Mouse (Mus musculus): ENCODE results near the gene Cept1. TPM values are rescaled to one million over a fixed set of nuclear protein-coding genes. Genes with fewer than 3 reads are reported as not detected.
"Not testable (repeated sequence)": the region's sequence is repeated elsewhere in the genome, so short reads cannot be mapped to it uniquely, and the experiment has no call there.

The Cept1 gene
- 36.7 and 40.7 TPM in 2 replicates for polyA plus RNA-seq (2016; fragmentation: Nextera tagmentation; extraction: Ambion mirVana)

GRCm38 (mm10) chr3:106547171-106547923 is at the start of gene Cept1, which contains the start of gene Dram2:
Gene Cept1, minus strand, starts transcription at chr3:106547802.
Gene Dram2, plus strand, starts transcription at chr3:106547798.
- WGBS: under 1% methylated on average over 61 of the region's 63 CpGs
- peak; percentile 98 for ATAC-seq (ENCODE audit: low FRiP score)
- H3K9ac ChIP-seq: peak within 1 kb of the TSS; percentile 87
- H3K36me3 ChIP-seq: no peaks in the 10 kb centered on the region
- peak within 1 kb of the TSS; percentile 78 for H3K4me3 ChIP-seq
- peaks cover 15% of the 10 kb centered on the region for H3K4me1 ChIP-seq
- peak within 1 kb of the TSS; percentile 97 for H3K27ac ChIP-seq
- peak within 1 kb of the TSS; percentile 70 for H3K4me2 ChIP-seq (replicated peaks)
- no peaks in the 10 kb centered on the region for H3K27me3 ChIP-seq
- H3K9me3 ChIP-seq (replicated peaks): no peaks in the 10 kb centered on the region

GRCm38 (mm10) chr3:106593631-106594030 is 46.0 kb upstream of the Cept1 start:
- H3K9me3 ChIP-seq (replicated peaks); ATAC-seq (ENCODE audit: low FRiP score); H3K4me1 ChIP-seq; H3K4me3 ChIP-seq; H3K36me3 ChIP-seq; H3K27ac ChIP-seq; H3K4me2 ChIP-seq (replicated peaks); H3K9ac ChIP-seq; H3K27me3 ChIP-seq: not testable (repeated sequence)
- 85% methylated on average over 4 of the region's 4 CpGs for WGBS

DNA sequence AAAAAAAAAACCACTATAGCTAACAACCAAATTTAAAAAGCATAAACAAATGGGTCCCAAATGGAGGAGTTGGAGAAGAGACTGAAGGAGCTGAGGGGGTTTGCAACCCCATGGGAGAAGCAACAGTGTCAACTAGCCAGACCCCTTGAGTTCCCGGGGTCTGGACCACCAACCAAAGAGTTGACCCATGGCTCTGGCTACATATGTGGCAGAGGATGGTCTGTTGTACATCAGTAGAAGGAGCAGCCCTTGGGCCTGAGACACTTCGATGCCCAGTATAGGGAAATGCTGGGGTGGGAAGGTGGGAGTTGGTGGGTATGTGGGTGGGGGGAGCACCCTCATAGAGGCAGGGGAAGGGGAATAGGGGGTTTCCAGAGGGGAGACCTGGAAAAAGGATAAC is 31.7 kb upstream of the Cept1 start:
- no peaks in the 10 kb centered on the region for H3K4me1 ChIP-seq
- no peak overlapping the region for H3K4me2 ChIP-seq (replicated peaks)
- no peak overlapping the region for H3K4me3 ChIP-seq
- H3K27me3 ChIP-seq: no peaks in the 10 kb centered on the region
- H3K36me3 ChIP-seq: no peaks in the 10 kb centered on the region
- no peak overlapping the region for H3K9ac ChIP-seq
- H3K27ac ChIP-seq: no peak overlapping the region
- no peaks in the 10 kb centered on the region for H3K9me3 ChIP-seq (replicated peaks)
- WGBS: 98% methylated on average over 2 of the region's 2 CpGs
- no peak for ATAC-seq (ENCODE audit: low FRiP score)

DNA sequence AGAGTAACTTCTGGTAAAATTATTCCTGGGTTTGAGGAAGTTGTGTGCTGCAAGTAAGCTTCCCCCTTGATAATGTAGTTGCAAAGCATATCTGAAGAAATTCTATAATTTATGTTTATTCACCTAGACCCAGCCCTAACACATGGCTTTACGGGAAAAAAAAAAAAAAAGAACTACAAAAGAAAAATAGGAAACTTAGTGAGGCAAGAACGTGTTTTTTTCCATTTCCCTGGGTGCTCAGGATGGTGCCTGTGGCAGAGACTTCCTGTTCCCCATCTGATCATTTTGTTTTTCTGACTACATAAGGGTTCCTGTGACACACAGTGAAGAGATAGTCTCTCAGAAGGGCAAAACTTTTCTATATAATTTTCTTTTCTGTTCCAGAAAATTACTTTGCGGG is 25.6 kb upstream of the Cept1 start:
- WGBS: 88% methylated on average over 3 of the region's 3 CpGs
- Histone ChIP-seq H3K9ac (no peak overlapping the region), H3K27ac (no peak overlapping the region)

GRCm38 (mm10) chr3:106565876-106566275 is 18.3 kb upstream of the Cept1 start:
- Histone ChIP-seq H3K4me1 (no peaks in the 10 kb centered on the region), H3K9me3 (replicated peaks) (no peaks in the 10 kb centered on the region), H3K4me2 (replicated peaks) (no peak overlapping the region), H3K27ac (no peak overlapping the region), H3K27me3 (no peaks in the 10 kb centered on the region), H3K4me3 (no peak overlapping the region), H3K36me3 (peaks cover 12% of the 10 kb centered on the region), H3K9ac (no peak overlapping the region)
- ATAC-seq (ENCODE audit: low FRiP score): no peak
- WGBS: 91% methylated on average over 3 of the region's 3 CpGs

More for the DNA sequence above, 25.6 kb upstream of the Cept1 start:
- no peak overlapping the region for H3K4me2 ChIP-seq (replicated peaks)
- H3K27me3 ChIP-seq: no peaks in the 10 kb centered on the region
- H3K36me3 ChIP-seq: peaks cover 8% of the 10 kb centered on the region
- no peak overlapping the region for H3K4me3 ChIP-seq
- no peaks in the 10 kb centered on the region for H3K4me1 ChIP-seq
- no peak for ATAC-seq (ENCODE audit: low FRiP score)
- no peaks in the 10 kb centered on the region for H3K9me3 ChIP-seq (replicated peaks)

DNA sequence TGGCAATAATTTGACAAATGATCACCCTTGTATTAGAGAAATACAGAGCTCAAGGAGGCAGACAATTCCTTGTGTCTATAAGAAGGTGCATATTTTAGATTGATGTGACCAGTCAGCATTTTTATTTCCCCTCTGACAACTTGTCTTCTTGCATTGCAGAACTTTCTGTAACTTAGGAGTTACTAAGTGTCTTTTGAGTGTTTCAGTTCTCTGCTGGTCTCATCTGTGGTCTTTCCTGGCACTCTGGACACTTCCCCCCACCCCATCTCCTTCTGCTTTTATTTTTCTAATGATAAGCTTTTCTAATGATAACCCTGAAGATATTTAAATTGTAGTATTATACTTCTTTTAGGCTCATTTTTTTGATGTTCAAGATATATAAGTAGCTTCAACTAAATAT is 10.7 kb upstream of the Cept1 start:
- Histone ChIP-seq H3K4me1 (no peaks in the 10 kb centered on the region), H3K36me3 (peaks cover 27% of the 10 kb centered on the region), H3K9ac (no peak overlapping the region), H3K27me3 (no peaks in the 10 kb centered on the region), H3K4me2 (replicated peaks) (no peak overlapping the region), H3K9me3 (replicated peaks) (no peaks in the 10 kb centered on the region), H3K4me3 (no peak overlapping the region), H3K27ac (no peak overlapping the region)
- ATAC-seq (ENCODE audit: low FRiP score): no peak

GRCm38 (mm10) chr3:106555743-106556250 is 8.2 kb upstream of the Cept1 start:
- Histone ChIP-seq H3K27me3 (no peaks in the 10 kb centered on the region), H3K4me2 (replicated peaks) (no peak overlapping the region), H3K36me3 (peaks cover 30% of the 10 kb centered on the region), H3K4me3 (no peak overlapping the region), H3K9me3 (replicated peaks) (no peaks in the 10 kb centered on the region), H3K27ac (no peak overlapping the region), H3K9ac (no peak overlapping the region), H3K4me1 (no peaks in the 10 kb centered on the region)
- ATAC-seq (ENCODE audit: low FRiP score): no peak
- WGBS: 93% methylated on average over 3 of the region's 3 CpGs

DNA sequence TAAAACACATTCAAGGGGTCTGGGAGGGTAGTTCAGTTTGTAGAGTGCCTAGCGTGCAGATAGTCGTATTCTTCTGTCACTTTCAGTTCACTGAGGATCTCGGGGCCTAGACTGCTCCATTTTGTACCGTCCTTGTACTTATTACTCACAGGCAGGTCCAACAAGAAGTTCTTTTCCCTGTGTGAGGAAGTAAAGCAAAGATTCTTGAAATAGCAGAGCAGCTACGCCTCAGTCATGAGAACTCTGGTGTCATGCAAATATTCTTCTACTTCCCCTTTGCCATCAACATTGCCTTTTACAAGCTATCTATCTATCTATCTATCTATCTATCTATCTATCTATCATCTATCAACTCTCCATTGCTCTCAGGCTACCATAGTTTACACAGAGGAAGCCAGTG is 5.8 kb upstream of the Cept1 start:
- no peak overlapping the region for H3K27ac ChIP-seq

DNA sequence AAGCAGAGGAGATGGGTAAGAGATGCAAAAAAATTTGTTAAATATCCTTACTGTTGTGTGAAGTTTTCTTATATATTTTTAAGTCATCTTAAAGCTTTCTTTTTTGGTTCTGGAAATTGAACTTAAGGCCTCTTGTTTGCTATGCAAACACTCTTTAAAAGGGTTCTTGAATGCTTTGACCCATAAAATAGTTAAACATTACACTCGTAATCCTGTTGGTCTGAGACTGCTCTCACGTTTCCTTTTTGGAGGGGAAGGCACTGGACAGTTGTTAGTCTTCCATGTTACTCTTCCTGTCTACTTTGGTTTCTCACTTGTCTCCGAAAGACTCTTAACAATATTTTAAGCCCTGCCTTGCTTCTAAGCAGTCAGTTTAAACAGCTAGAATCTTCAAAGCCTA is 1.4 kb upstream of the Cept1 start:
- whole genome bisulfite sequencing: 34% methylated on average over 3 of the region's 3 CpGs
- H3K9ac ChIP-seq: no peak overlapping the region
- H3K27ac ChIP-seq: no peak overlapping the region
- no peaks in the 10 kb centered on the region for H3K27me3 ChIP-seq
- ATAC-seq (ENCODE audit: low FRiP score): no peak
- H3K4me2 ChIP-seq (replicated peaks): peak overlapping the region; percentile 70
- H3K36me3 ChIP-seq: peaks cover 10% of the 10 kb centered on the region; the same call in 1 of the 2 replicates
- H3K4me1 ChIP-seq: peaks cover 15% of the 10 kb centered on the region
- H3K4me3 ChIP-seq: no peak overlapping the region
- no peaks in the 10 kb centered on the region for H3K9me3 ChIP-seq (replicated peaks)

More for the DNA sequence above, 5.8 kb upstream of the Cept1 start:
- no peak overlapping the region for H3K4me3 ChIP-seq
- no peak overlapping the region for H3K4me2 ChIP-seq (replicated peaks)
- no peaks in the 10 kb centered on the region for H3K27me3 ChIP-seq
- 95% methylated on average over 5 of the region's 5 CpGs for WGBS
- no peak for ATAC-seq (ENCODE audit: low FRiP score)
- H3K4me1 ChIP-seq: peaks cover 5% of the 10 kb centered on the region
- H3K9ac ChIP-seq: no peak overlapping the region
- no peaks in the 10 kb centered on the region for H3K9me3 ChIP-seq (replicated peaks)
- peaks cover 30% of the 10 kb centered on the region for H3K36me3 ChIP-seq

DNA sequence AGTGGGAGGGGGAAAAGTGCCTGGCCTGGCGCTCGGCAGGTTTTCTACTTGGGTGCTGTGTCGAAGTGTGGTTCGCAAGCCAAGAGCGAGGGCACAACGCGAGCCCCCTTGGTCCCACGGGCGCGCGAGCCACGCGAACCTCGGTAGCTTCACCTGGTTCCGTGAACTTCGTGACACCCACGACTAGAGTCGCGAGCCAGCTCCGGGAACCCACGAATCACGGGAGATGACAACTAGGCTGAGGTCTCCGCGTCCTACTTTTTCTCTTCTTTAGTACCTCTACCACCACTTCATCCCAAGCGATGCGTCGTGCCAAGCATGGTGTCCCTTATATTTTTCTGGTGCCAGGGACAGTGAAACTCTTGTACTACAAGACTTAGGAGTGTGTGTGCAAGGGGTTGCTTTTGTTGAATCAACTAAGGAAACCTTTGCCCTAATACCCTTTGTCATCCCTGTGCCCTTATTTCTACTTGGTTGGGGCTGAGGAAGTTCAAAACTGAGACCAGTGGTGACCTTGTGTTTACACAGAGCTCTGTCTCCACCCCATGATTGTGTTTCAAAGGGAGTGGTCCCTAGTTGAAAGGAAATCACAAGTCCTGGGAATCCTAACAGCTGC is 430 bp upstream of the Cept1 start:
- Histone ChIP-seq H3K4me2 (replicated peaks) (peak overlapping the region; percentile 70), H3K9ac (peak overlapping the region; percentile 87), H3K9me3 (replicated peaks) (no peaks in the 10 kb centered on the region), H3K27ac (peak overlapping the region; percentile 97), H3K4me3 (peak overlapping the region; percentile 78), H3K27me3 (no peaks in the 10 kb centered on the region), H3K4me1 (peaks cover 15% of the 10 kb centered on the region), H3K36me3 (0 out of 2 replicates have a peak, but pooled peaks cover 2% of the 10 kb centered on the region)
- WGBS: under 1% methylated on average over 26 of the region's 27 CpGs
- ATAC-seq (ENCODE audit: low FRiP score): peak; percentile 66

GRCm38 (mm10) chr3:106544721-106545316 is 2.8 kb downstream of the Cept1 start:
- no peaks in the 10 kb centered on the region for H3K36me3 ChIP-seq
- no peak for ATAC-seq (ENCODE audit: low FRiP score)
- peaks cover 15% of the 10 kb centered on the region for H3K4me1 ChIP-seq
- no peaks in the 10 kb centered on the region for H3K9me3 ChIP-seq (replicated peaks)
- H3K27ac ChIP-seq: no peak overlapping the region
- no peaks in the 10 kb centered on the region for H3K27me3 ChIP-seq
- no peak overlapping the region for H3K4me2 ChIP-seq (replicated peaks)
- H3K4me3 ChIP-seq: no peak overlapping the region
- 90% methylated on average over 8 of the region's 8 CpGs for WGBS
- H3K9ac ChIP-seq: no peak overlapping the region

- Histone ChIP-seq H3K4me1 (no peaks in the 10 kb centered on the region), H3K36me3 (peaks cover 8% of the 10 kb centered on the region; the same call in 1 of the 2 replicates), H3K27ac (no peak overlapping the region), H3K4me2 (replicated peaks) (no peak overlapping the region), H3K27me3 (no peaks in the 10 kb centered on the region), H3K9me3 (replicated peaks) (no peaks in the 10 kb centered on the region), H3K9ac (no peak overlapping the region), H3K4me3 (no peak overlapping the region)
- 94% methylated on average over 2 of the region's 2 CpGs for WGBS
- ATAC-seq (ENCODE audit: low FRiP score): no peak
Observed at GRCm38 (mm10) chr3:106533277-106533676, 14.3 kb downstream of the Cept1 start.

All from hindbrain, embryonic 12.5 days (tissue).